Mouse (Mus musculus): ENCODE data around the gene Dock11. TPM values are rescaled to one million over a fixed set of nuclear protein-coding genes. Genes with fewer than 3 reads are reported as not detected.

Gene Dock11
- polyA plus RNA-seq, 1 experiment from 2014 or later, result 18.2 TPM

DNA sequence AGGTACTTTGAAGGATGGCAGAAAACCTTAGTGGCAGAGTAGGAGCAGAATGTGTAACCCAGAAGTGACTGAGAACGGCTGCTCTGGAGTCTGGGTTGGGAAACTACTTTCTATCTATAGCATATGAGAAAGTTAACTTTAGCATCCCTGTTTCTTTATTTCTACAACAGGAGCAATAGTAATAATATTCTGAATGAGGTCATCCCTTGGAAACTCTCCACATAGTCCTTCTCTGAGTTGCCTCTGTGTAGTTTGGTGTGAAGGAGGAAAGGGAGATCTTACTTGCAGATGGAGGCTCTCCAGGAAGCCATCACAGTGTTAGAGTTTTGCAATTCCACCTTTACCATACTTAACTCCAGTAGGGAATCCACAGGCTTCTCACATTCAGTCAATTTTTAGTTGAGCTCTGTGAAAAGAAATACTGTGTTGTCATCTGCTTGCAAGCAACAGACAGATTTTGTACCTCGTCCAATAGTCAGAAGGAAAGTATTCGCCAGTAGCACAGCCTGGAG, 31.5 kb downstream of the Dock11 start:
- Histone ChIP-seq H3K27ac (replicated peaks) (no peak overlapping the region), H3K4me3 (no peak overlapping the region), H3K4me1 (no peaks in the 10 kb centered on the region), H3K27me3 (replicated peaks; ENCODE audit: low read depth, poor library complexity, severe bottlenecking) (no peaks in the 10 kb centered on the region), H3K36me3 (replicated peaks) (no peaks in the 10 kb centered on the region), H3K9me3 (no peaks in the 10 kb centered on the region)
- no peak for DNase-seq (ENCODE audit: low spot score)
- 85% methylated on average over 3 of the region's 3 CpGs for WGBS

DNA sequence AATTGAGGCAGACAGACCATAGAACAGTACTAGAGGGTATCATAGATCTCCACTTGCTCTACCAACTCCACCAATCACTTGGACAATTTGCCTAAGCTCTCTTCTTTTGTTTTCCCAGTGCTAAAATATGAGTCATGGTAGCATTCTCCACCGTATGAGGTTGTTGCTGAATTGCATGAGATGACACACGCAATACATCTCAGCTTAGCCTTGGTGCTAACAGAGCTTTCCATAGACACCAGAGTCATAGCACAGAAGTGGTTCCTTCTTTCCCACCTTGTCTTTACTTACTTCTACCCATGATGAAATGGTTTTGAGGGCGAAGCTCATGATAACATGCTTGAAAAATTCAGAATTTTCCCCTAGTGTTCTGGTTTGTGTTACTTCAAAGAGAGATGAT, 33.3 kb downstream of the Dock11 start:
- WGBS, result 90% methylated on average over 3 of the region's 3 CpGs
- H3K27me3 ChIP-seq (replicated peaks; ENCODE audit: low read depth, poor library complexity, severe bottlenecking), result no peaks in the 10 kb centered on the region
- no peak overlapping the region for H3K27ac ChIP-seq (replicated peaks)
- no peaks in the 10 kb centered on the region for H3K9me3 ChIP-seq
- no peaks in the 10 kb centered on the region for H3K36me3 ChIP-seq (replicated peaks)
- no peak overlapping the region for H3K4me3 ChIP-seq
- no peaks in the 10 kb centered on the region for H3K4me1 ChIP-seq
- no peak for DNase-seq (ENCODE audit: low spot score)

DNA sequence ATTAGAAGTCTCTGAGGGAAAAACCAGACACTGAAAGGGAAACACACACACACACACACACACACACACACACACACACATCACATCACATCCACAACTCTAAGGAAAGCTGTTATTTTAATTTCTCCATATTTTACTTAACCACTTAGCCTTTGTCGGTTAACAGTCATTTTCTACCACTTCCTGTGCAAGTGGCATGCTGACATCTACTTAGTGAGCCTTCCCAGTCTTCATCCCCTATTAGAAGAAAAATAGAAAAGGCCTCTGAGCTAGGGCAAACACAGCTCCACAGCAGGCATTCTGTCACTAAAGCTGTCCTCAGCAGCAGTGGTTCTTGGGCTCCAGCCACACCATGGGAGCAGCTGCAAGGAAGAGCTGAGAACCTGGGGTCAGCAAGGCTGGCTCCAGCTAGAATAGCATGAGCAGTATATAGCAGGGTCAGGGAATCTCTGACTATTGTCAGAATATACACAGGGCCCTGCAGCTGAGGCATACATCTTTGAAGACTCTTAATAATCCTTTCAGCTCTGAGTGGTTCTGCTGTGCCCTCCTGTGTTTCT, 36.2 kb downstream of the Dock11 start:
- WGBS, result 67% methylated on average over 1 of the region's 1 CpGs
- no peaks in the 10 kb centered on the region for H3K36me3 ChIP-seq (replicated peaks)

DNA sequence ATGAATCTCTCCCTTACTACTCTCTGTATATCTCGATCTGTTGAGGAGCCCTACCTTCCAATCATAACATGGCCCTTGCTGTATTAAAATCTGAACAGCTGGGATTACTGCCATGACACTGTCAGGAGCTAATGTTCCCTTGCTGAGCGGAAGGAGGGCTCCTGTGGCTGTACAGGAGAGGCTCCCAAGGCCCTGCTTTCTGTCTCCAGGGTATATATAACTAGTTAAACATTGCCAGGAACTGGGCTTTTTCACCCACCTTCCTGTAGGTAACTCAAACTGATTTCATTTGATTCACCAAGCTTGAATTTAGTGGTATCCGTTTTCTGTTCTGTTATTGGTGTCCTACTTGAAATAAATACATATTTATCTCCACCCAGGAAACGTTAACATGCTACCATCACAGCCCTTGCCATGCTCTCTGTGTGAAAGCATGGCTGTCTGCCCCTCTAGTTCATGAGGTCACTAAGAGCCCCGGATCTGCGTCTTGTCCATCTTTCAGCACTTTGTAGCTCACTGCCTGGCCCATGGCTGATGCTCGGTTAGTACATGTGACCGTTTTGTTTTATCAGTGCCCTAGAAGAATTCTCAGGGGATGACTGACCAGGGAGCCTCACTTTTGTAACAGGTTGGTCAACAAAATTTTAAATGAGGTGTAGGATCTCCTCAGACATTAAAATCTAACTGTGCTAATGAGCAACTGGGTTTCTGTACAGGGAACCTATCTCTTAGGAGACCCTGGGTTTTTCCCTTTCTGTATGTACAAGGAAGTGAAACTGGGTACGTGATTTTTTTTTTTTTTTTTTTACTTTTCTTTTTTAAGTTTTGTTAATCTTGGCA, 41.7 kb downstream of the Dock11 start:
- H3K36me3 ChIP-seq (replicated peaks), result no peaks in the 10 kb centered on the region
- H3K27me3 ChIP-seq (replicated peaks; ENCODE audit: low read depth, poor library complexity, severe bottlenecking), result no peaks in the 10 kb centered on the region
- H3K4me3 ChIP-seq, result no peak overlapping the region
- 81% methylated on average over 9 of the region's 9 CpGs for WGBS
- no peaks in the 10 kb centered on the region for H3K4me1 ChIP-seq
- H3K9me3 ChIP-seq, result no peaks in the 10 kb centered on the region
- DNase-seq (ENCODE audit: low spot score), result no peak
- H3K27ac ChIP-seq (replicated peaks), result no peak overlapping the region

More for the DNA sequence above, 36.2 kb downstream of the Dock11 start:
- Histone ChIP-seq H3K4me1 (no peaks in the 10 kb centered on the region), H3K9me3 (no peaks in the 10 kb centered on the region), H3K27me3 (replicated peaks; ENCODE audit: low read depth, poor library complexity, severe bottlenecking) (no peaks in the 10 kb centered on the region), H3K27ac (replicated peaks) (no peak overlapping the region), H3K4me3 (no peak overlapping the region)
- no peak for DNase-seq (ENCODE audit: low spot score)

DNA sequence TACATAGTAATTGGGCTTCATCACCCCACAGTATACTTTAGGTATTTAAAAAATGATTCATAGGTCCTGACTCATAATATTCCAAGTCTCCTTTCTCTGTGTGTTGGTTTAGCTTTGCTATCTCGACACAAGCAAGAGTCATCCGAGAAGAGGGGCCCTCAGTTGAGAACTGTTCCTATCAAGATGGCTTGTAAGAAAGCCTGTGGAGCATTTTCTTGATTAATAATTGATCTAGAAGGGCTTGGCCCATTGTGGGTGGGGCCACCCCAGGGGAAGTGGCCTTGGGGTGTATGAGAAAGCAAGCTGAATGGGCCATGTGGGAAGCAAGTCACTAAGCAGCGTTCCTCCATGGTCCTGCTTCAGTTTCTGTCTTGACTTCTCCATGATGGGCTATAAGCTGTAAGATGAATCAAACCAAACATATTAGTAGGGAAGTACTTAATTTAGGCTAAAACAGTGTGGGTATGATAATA, 42.3 kb downstream of the Dock11 start:
- H3K9me3 ChIP-seq, result no peaks in the 10 kb centered on the region
- H3K4me3 ChIP-seq, result no peak overlapping the region
- H3K27me3 ChIP-seq (replicated peaks; ENCODE audit: low read depth, poor library complexity, severe bottlenecking), result no peaks in the 10 kb centered on the region
- no peak overlapping the region for H3K27ac ChIP-seq (replicated peaks)
- no peak for DNase-seq (ENCODE audit: low spot score)
- no peaks in the 10 kb centered on the region for H3K4me1 ChIP-seq
- 87% methylated on average over 3 of the region's 3 CpGs for WGBS
- no peaks in the 10 kb centered on the region for H3K36me3 ChIP-seq (replicated peaks)

DNA sequence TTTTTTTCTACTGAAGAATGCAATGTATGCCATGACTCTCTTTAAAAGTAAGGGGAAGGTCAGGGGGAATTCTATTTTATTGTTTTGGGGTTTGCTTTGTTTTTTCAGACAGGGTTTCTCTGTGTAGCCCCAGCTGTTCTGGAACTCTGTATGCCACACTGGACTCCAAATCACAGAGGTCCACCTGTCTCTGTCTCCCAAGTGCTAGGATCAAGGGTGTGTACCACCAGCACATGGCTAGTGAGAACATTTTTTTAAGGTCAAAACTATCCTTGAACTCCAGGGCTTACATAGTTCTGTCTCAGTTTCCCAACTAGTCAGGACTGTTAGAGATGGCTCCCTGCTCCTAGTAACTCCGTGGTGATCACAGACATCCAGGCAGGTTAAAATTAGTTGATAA, 43.3 kb downstream of the Dock11 start:
- WGBS, result 55% methylated on average over 1 of the region's 1 CpGs
- DNase-seq (ENCODE audit: low spot score), result no peak
- no peaks in the 10 kb centered on the region for H3K36me3 ChIP-seq (replicated peaks)

DNA sequence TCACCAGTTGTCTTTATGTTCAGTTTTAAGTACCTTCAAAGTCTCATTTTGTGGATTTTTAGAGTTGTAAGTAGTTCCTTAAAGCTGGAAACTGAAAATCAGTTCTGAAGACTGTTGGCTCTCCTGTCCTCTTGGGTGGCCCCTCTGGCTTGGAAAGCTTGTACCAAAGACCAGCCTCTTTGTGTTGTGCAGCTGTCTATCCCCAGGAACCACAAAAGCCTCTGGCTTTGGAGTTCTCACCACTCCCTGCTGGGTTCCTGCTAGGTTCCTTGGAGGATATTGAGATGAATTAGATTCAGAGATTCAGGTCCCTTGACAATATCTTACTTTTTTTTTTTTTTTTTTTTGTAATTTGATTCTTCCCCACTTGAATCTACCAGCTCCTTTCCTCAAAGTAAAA, 44.3 kb downstream of the Dock11 start:
- no peak for DNase-seq (ENCODE audit: low spot score)
- H3K27ac ChIP-seq (replicated peaks), result no peak overlapping the region
- H3K36me3 ChIP-seq (replicated peaks), result no peaks in the 10 kb centered on the region
- no peaks in the 10 kb centered on the region for H3K4me1 ChIP-seq
- no peaks in the 10 kb centered on the region for H3K27me3 ChIP-seq (replicated peaks; ENCODE audit: low read depth, poor library complexity, severe bottlenecking)
- no peak overlapping the region for H3K4me3 ChIP-seq
- no peaks in the 10 kb centered on the region for H3K9me3 ChIP-seq

More for the DNA sequence above, 43.3 kb downstream of the Dock11 start:
- no peaks in the 10 kb centered on the region for H3K4me1 ChIP-seq
- no peak overlapping the region for H3K27ac ChIP-seq (replicated peaks)
- no peak overlapping the region for H3K4me3 ChIP-seq
- H3K27me3 ChIP-seq (replicated peaks; ENCODE audit: low read depth, poor library complexity, severe bottlenecking), result no peaks in the 10 kb centered on the region
- H3K9me3 ChIP-seq, result no peaks in the 10 kb centered on the region

DNA sequence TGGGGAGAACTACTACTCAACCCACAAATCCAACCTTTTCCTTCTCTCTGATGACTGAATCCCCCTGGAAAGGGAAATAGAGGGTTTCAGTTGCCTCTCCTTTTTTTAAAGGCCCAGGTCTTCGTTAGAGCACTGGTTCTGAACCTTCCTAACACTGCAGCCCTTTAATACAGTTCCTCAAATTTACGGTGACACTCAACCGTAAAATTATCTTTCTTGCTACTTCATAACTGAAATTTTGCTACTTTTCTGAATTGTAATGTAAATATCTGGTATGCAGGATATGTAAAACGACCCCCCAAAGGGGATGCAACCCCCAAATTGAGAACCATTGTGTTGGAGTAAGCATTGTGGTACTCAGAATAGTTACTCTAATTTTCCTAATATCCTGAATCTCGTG, 49.5 kb downstream of the Dock11 start:
- no peak overlapping the region for H3K27ac ChIP-seq (replicated peaks)

DNA sequence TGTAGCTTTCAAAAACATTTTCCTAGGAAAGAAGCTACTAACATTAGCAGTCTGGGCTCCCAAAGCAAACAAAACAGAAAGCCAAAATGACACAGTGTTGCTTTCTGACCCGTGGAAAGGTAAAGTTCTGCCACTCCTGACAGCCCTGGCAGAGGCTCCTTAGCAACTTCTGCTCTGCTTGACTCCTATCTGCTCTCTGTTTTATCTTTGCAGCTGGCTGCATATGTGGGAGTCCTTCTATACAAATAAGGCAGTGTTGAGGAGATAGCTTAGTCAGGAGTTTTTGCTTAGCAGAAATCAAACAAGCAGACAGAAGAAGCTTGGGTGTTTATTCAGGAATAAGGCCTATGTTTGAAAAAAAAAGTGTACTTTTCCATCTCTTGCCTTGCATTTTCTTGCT, 57.8 kb downstream of the Dock11 start:
- Histone ChIP-seq H3K27ac (replicated peaks) (no peak overlapping the region), H3K36me3 (replicated peaks) (no peaks in the 10 kb centered on the region), H3K4me1 (no peaks in the 10 kb centered on the region), H3K27me3 (replicated peaks; ENCODE audit: low read depth, poor library complexity, severe bottlenecking) (no peaks in the 10 kb centered on the region), H3K9me3 (no peaks in the 10 kb centered on the region), H3K4me3 (no peak overlapping the region)
- WGBS, result 80% methylated on average over 1 of the region's 1 CpGs
- DNase-seq (ENCODE audit: low spot score), result no peak

More for the DNA sequence above, 49.5 kb downstream of the Dock11 start:
- WGBS, result 79% methylated on average over 5 of the region's 5 CpGs
- Histone ChIP-seq H3K4me3 (no peak overlapping the region), H3K9me3 (no peaks in the 10 kb centered on the region), H3K27me3 (replicated peaks; ENCODE audit: low read depth, poor library complexity, severe bottlenecking) (no peaks in the 10 kb centered on the region), H3K4me1 (no peaks in the 10 kb centered on the region), H3K36me3 (replicated peaks) (no peaks in the 10 kb centered on the region)
- no peak for DNase-seq (ENCODE audit: low spot score)

DNA sequence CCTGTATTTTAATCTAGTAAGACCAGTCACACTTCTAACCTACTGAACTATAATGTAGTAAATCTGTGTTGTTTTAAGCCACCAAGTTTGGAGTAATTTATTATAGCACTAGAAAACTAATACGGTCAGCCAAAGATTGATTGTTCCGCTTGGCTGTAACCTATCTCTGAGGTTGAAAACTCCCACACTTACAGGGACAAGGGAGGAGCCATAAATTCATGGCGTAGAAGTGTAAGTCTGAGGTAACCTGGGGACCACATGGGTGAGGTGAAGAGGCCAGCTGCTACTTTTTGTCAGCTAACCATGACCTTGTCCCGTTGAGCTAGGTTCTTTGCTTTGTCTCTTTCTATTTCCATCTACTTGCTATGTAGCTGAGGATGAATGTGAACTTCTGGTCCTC, 61.5 kb downstream of the Dock11 start:
- H3K9me3 ChIP-seq, result no peaks in the 10 kb centered on the region
- no peaks in the 10 kb centered on the region for H3K27me3 ChIP-seq (replicated peaks; ENCODE audit: low read depth, poor library complexity, severe bottlenecking)
- DNase-seq (ENCODE audit: low spot score), result no peak
- no peaks in the 10 kb centered on the region for H3K4me1 ChIP-seq
- no peak overlapping the region for H3K4me3 ChIP-seq
- 86% methylated on average over 4 of the region's 4 CpGs for WGBS
- no peaks in the 10 kb centered on the region for H3K36me3 ChIP-seq (replicated peaks)
- no peak overlapping the region for H3K27ac ChIP-seq (replicated peaks)

DNA sequence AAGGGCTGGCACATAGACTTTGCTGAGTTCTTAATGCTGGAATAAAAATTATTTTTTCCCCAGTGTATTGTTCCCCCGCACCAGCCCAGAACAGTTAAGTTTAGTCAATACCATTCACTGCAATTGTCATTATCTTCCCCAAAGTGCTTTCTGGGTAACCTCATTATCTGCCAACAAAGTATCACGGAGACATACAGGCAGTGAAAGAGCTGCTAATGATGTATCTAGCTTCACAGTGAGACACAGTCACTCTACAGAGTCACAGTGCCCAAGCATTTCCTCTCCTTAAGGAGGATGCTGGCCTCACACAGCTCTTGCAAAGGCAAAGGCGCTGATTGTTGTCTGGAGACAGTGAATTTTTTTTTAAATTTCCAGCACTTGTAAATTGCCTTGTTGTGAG, 63.3 kb downstream of the Dock11 start:
- WGBS, result 80% methylated on average over 3 of the region's 3 CpGs
- H3K4me1 ChIP-seq, result no peaks in the 10 kb centered on the region
- H3K27ac ChIP-seq (replicated peaks), result no peak overlapping the region
- no peak overlapping the region for H3K4me3 ChIP-seq
- peaks cover 6% of the 10 kb centered on the region; the same call in 1 of the 2 replicates for H3K36me3 ChIP-seq (replicated peaks)
- no peaks in the 10 kb centered on the region for H3K9me3 ChIP-seq
- no peak for DNase-seq (ENCODE audit: low spot score)
- no peaks in the 10 kb centered on the region for H3K27me3 ChIP-seq (replicated peaks; ENCODE audit: low read depth, poor library complexity, severe bottlenecking)

DNA sequence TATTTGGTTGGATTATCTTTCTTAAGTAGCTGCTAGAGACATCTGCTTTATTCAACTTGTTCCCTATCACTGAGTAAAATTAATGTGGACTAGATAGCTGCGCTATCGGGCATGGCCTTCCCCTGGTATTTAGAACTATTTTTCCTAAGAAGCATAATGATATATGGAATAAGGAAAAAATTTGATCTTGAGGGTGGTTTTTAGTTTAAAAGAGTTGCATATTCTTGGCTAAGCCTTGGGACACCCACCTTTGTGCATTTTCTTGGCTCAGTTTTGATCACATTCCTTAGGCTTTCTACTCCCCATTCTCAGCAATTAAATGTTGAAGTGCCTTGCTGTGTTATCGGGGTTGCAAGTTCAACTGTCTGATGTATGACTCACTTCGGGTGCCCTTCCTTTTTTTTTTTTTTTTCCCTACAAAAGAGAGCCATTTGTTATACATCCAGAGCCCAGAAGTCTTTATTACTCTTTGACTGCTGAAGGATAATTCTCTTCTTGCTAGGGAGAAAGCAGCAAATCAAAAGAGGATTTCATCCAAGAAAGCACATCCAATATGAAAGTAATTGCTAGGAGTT, 64.0 kb downstream of the Dock11 start:
- no peak overlapping the region for H3K27ac ChIP-seq (replicated peaks)
- H3K27me3 ChIP-seq (replicated peaks; ENCODE audit: low read depth, poor library complexity, severe bottlenecking), result no peaks in the 10 kb centered on the region
- no peak overlapping the region for H3K4me3 ChIP-seq
- no peaks in the 10 kb centered on the region for H3K9me3 ChIP-seq
- WGBS, result 91% methylated on average over 4 of the region's 4 CpGs
- no peaks in the 10 kb centered on the region for H3K4me1 ChIP-seq
- DNase-seq (ENCODE audit: low spot score), result no peak
- peaks cover 6% of the 10 kb centered on the region; the same call in 1 of the 2 replicates for H3K36me3 ChIP-seq (replicated peaks)

DNA sequence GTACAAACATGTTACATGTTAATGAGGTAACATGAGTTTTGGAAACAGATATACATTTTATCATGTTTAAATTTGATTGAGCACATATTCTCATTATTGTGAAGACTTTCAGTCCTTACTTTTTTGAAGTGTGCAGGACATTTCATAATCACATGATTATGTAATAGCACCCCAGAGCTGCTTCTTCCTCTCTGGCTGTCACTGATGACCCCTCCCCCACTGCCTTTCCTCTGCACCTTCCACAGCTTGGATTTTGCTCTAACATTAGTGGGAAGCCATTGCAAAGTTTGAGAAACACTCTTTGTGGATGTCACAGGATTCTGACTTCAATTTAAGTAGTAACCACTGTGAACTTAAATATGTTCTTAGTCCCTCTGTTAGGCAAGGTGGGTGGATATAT, 67.6 kb downstream of the Dock11 start:
- no peaks in the 10 kb centered on the region for H3K9me3 ChIP-seq
- no peaks in the 10 kb centered on the region for H3K27me3 ChIP-seq (replicated peaks; ENCODE audit: low read depth, poor library complexity, severe bottlenecking)
- peaks cover 6% of the 10 kb centered on the region; the same call in 1 of the 2 replicates for H3K36me3 ChIP-seq (replicated peaks)
- H3K4me3 ChIP-seq, result no peak overlapping the region
- no peak for DNase-seq (ENCODE audit: low spot score)
- H3K4me1 ChIP-seq, result no peaks in the 10 kb centered on the region
- H3K27ac ChIP-seq (replicated peaks), result no peak overlapping the region
